Mouse (Mus musculus) embryonic facial prominence, embryonic 13.5 days (tissue): ENCODE measurements at regions not wholly inside any gene's neighbourhood (a gene's known extent, or its start where the extent isn't known, plus 50 kb on each side); places are given as distances from the start of the nearest gene placed in this dataset.

Experiments used
- ATAC-seq: fragments of 200-750 bp; cut with Nextera tagmentation; 2 replicates; pipeline ENCODE4 v1.8.0; 2017; ENCODE audit warnings: low read depth; ENCODE audit not compliant: insufficient number of reproducible peaks, insufficient read depth, low FRiP score, low TSS enrichment
- H3K27ac ChIP-seq: fragments of 300-500 bp; sonication (generic); 2 replicates; pipeline ENCODE4 v1.5.1; 2015; ENCODE audit warnings: moderate library complexity, mild to moderate bottlenecking, inconsistent platforms
- H3K27me3 ChIP-seq: fragments of 300-500 bp; sonication (generic); 2 replicates; pipeline ENCODE4 v1.6.1; 2015; ENCODE audit warnings: mild to moderate bottlenecking, inconsistent platforms
- H3K36me3 ChIP-seq: fragments of 300-500 bp; sonication (generic); 2 replicates; pipeline ENCODE4 v1.6.1; 2015; ENCODE audit warnings: mild to moderate bottlenecking, inconsistent platforms
- H3K4me1 ChIP-seq: fragments of 300-500 bp; sonication (generic); 2 replicates; pipeline ENCODE4 v1.6.1; 2015; ENCODE audit warnings: inconsistent platforms
- H3K4me2 ChIP-seq: fragments of 300-500 bp; sonication (generic); 2 replicates; pipeline ENCODE4 v1.6.1; 2015; ENCODE audit warnings: moderate library complexity, mild to moderate bottlenecking, inconsistent platforms
- H3K4me3 ChIP-seq: fragments of 300-500 bp; sonication (generic); 2 replicates; pipeline ENCODE4 v1.5.1; 2015; ENCODE audit warnings: mild to moderate bottlenecking, inconsistent platforms
- H3K9ac ChIP-seq: fragments of 300-500 bp; sonication (generic); 2 replicates; pipeline ENCODE4 v1.6.1; 2015; ENCODE audit warnings: mild to moderate bottlenecking, inconsistent platforms
- H3K9me3 ChIP-seq: fragments of 300-500 bp; sonication (generic); 2 replicates; pipeline ENCODE4 v1.6.1; 2016; ENCODE audit warnings: inconsistent platforms
- WGBS: fragments of 180-500 bp; shearing (Covaris S2); methylation state at CpG from one replicate; pipeline ENCODE4 v1.1.7; 2015; ENCODE audit warnings: mixed read lengths; 5-methylcytosine and 5-hydroxymethylcytosine counted together

- Histone ChIP-seq H3K4me3 (no peak overlapping the region), H3K27ac (no peak overlapping the region), H3K4me1 (peaks cover 11% of the 10 kb centered on the region), H3K27me3 (no peaks in the 10 kb centered on the region), H3K36me3 (no peaks in the 10 kb centered on the region), H3K9me3 (no peaks in the 10 kb centered on the region), H3K4me2 (no peak overlapping the region), H3K9ac (no peak overlapping the region)
- no peak for ATAC-seq
- WGBS, result 11% methylated on average over 4 of the region's 4 CpGs
These were observed 94.0 kb upstream of the Klf3 start for GRCm38 (mm10) chr5:64709146-64709545.

- H3K9ac ChIP-seq, result no peak overlapping the region
- no peak overlapping the region for H3K4me2 ChIP-seq
- WGBS, result 62% methylated on average over 3 of the region's 3 CpGs
- ATAC-seq, result no peak
- no peaks in the 10 kb centered on the region for H3K36me3 ChIP-seq
- no peaks in the 10 kb centered on the region for H3K9me3 ChIP-seq
- no peaks in the 10 kb centered on the region for H3K27me3 ChIP-seq
- H3K4me3 ChIP-seq, result no peak overlapping the region
- H3K27ac ChIP-seq, result no peak overlapping the region
- H3K4me1 ChIP-seq, result 0 out of 2 replicates have a peak, but pooled peaks cover 6% of the 10 kb centered on the region
These were observed 93.0 kb upstream of the Klf3 start for GRCm38 (mm10) chr5:64710236-64710635.

GRCm38 (mm10) chr5:64710968-64711367 lies 92.2 kb upstream of the Klf3 start:
- no peak for ATAC-seq
- Histone ChIP-seq H3K4me2 (no peak overlapping the region), H3K4me3 (no peak overlapping the region), H3K27me3 (no peaks in the 10 kb centered on the region), H3K4me1 (0 out of 2 replicates have a peak, but pooled peaks cover 6% of the 10 kb centered on the region), H3K27ac (no peak overlapping the region), H3K9ac (no peak overlapping the region), H3K36me3 (no peaks in the 10 kb centered on the region), H3K9me3 (no peaks in the 10 kb centered on the region)
- 97% methylated on average over 4 of the region's 4 CpGs for WGBS

- Histone ChIP-seq H3K9me3 (no peaks in the 10 kb centered on the region), H3K9ac (no peak overlapping the region), H3K4me3 (no peak overlapping the region), H3K4me2 (no peak overlapping the region), H3K27ac (no peak overlapping the region), H3K36me3 (no peaks in the 10 kb centered on the region), H3K4me1 (0 out of 2 replicates have a peak, but pooled peaks cover 2% of the 10 kb centered on the region), H3K27me3 (no peaks in the 10 kb centered on the region)
- ATAC-seq, result no peak
- 44% methylated on average over 10 of the region's 10 CpGs for WGBS
These were observed 89.0 kb upstream of the Klf3 start for GRCm38 (mm10) chr5:64714221-64714653.

- H3K9me3 ChIP-seq, result no peaks in the 10 kb centered on the region
- WGBS, result 55% methylated on average over 7 of the region's 7 CpGs
- H3K9ac ChIP-seq, result no peak overlapping the region
- H3K4me3 ChIP-seq, result no peak overlapping the region
- H3K27me3 ChIP-seq, result no peaks in the 10 kb centered on the region
- ATAC-seq, result no peak
- no peaks in the 10 kb centered on the region for H3K36me3 ChIP-seq
- H3K4me1 ChIP-seq, result 0 out of 2 replicates have a peak, but pooled peaks cover 2% of the 10 kb centered on the region
- H3K27ac ChIP-seq, result no peak overlapping the region
- no peak overlapping the region for H3K4me2 ChIP-seq
These were observed 88.5 kb upstream of the Klf3 start for GRCm38 (mm10) chr5:64714710-64715109.

GRCm38 (mm10) chr5:64716551-64716950 lies 86.6 kb upstream of the Klf3 start:
- ATAC-seq, result no peak
- 88% methylated on average over 4 of the region's 4 CpGs for WGBS

GRCm38 (mm10) chr5:64722211-64722610 lies 81.0 kb upstream of the Klf3 start:
- ATAC-seq, result no peak
- no peak overlapping the region for H3K4me2 ChIP-seq
- no peak overlapping the region for H3K27ac ChIP-seq
- H3K4me3 ChIP-seq, result no peak overlapping the region
- H3K27me3 ChIP-seq, result no peaks in the 10 kb centered on the region
- no peaks in the 10 kb centered on the region for H3K36me3 ChIP-seq
- no peak overlapping the region for H3K9ac ChIP-seq
- no peaks in the 10 kb centered on the region for H3K4me1 ChIP-seq
- no peaks in the 10 kb centered on the region for H3K9me3 ChIP-seq

More at GRCm38 (mm10) chr5:64716551-64716950, 86.6 kb upstream of the Klf3 start:
- H3K4me1 ChIP-seq, result 0 out of 2 replicates have a peak, but pooled peaks cover 2% of the 10 kb centered on the region
- no peaks in the 10 kb centered on the region for H3K27me3 ChIP-seq
- H3K9ac ChIP-seq, result no peak overlapping the region
- no peak overlapping the region for H3K4me2 ChIP-seq
- no peak overlapping the region for H3K4me3 ChIP-seq
- H3K27ac ChIP-seq, result no peak overlapping the region
- H3K9me3 ChIP-seq, result no peaks in the 10 kb centered on the region
- no peaks in the 10 kb centered on the region for H3K36me3 ChIP-seq

GRCm38 (mm10) chr5:64727847-64728246 lies 75.3 kb upstream of the Klf3 start:
- Histone ChIP-seq H3K4me1 (no peaks in the 10 kb centered on the region), H3K4me3 (no peak overlapping the region), H3K9me3 (no peaks in the 10 kb centered on the region), H3K27ac (no peak overlapping the region), H3K27me3 (no peaks in the 10 kb centered on the region), H3K36me3 (no peaks in the 10 kb centered on the region), H3K4me2 (no peak overlapping the region), H3K9ac (no peak overlapping the region)
- WGBS, result 85% methylated on average over 2 of the region's 2 CpGs
- ATAC-seq, result no peak

GRCm38 (mm10) chr5:64732356-64732755 lies 70.8 kb upstream of the Klf3 start:
- Histone ChIP-seq H3K4me1 (peaks cover 3% of the 10 kb centered on the region), H3K27ac (no peak overlapping the region), H3K9ac (no peak overlapping the region), H3K27me3 (no peaks in the 10 kb centered on the region), H3K4me3 (no peak overlapping the region), H3K9me3 (no peaks in the 10 kb centered on the region), H3K36me3 (no peaks in the 10 kb centered on the region), H3K4me2 (no peak overlapping the region)
- 93% methylated on average over 3 of the region's 3 CpGs for WGBS
- ATAC-seq, result no peak

- Histone ChIP-seq H3K4me1 (peaks cover 30% of the 10 kb centered on the region), H3K4me3 (no peak overlapping the region), H3K9me3 (no peaks in the 10 kb centered on the region), H3K4me2 (no peak overlapping the region), H3K27ac (no peak overlapping the region), H3K36me3 (no peaks in the 10 kb centered on the region), H3K9ac (no peak overlapping the region), H3K27me3 (no peaks in the 10 kb centered on the region)
- ATAC-seq, result no peak
These were observed 66.2 kb upstream of the Klf3 start for GRCm38 (mm10) chr5:64736985-64737384.

- H3K4me1 ChIP-seq, result peaks cover 30% of the 10 kb centered on the region
- ATAC-seq, result 0 out of 2 replicates have a peak, but pooled peaks have one; percentile 13
- H3K9me3 ChIP-seq, result no peaks in the 10 kb centered on the region
- peak overlapping the region; percentile 51 for H3K27ac ChIP-seq
- peak overlapping the region; percentile 26 for H3K4me2 ChIP-seq
- H3K4me3 ChIP-seq, result no peak overlapping the region
- no peaks in the 10 kb centered on the region for H3K27me3 ChIP-seq
- H3K9ac ChIP-seq, result 0 out of 2 replicates have a peak overlapping the region, but pooled peaks have one; percentile 17
- 16% methylated on average over 11 of the region's 11 CpGs for WGBS
- no peaks in the 10 kb centered on the region for H3K36me3 ChIP-seq
These were observed 65.0 kb upstream of the Klf3 start for GRCm38 (mm10) chr5:64738096-64738780.

GRCm38 (mm10) chr5:64738781-64739310 lies 64.3 kb upstream of the Klf3 start:
- Histone ChIP-seq H3K9ac (no peak overlapping the region), H3K27me3 (no peaks in the 10 kb centered on the region), H3K36me3 (no peaks in the 10 kb centered on the region), H3K4me3 (no peak overlapping the region), H3K4me1 (peaks cover 30% of the 10 kb centered on the region), H3K27ac (peak overlapping the region; percentile 56; the same call in 1 of the 2 replicates), H3K4me2 (peak overlapping the region; percentile 26; the same call in 1 of the 2 replicates), H3K9me3 (no peaks in the 10 kb centered on the region)
- 35% methylated on average over 10 of the region's 10 CpGs for WGBS
- ATAC-seq, result no peak
